Mouse (Mus musculus) midbrain, embryonic 15.5 days (tissue): ENCODE measurements around the gene Rapgef5. TPM values are rescaled to one million over a fixed set of nuclear protein-coding genes. Genes with fewer than 3 reads are reported as not detected.
"Not testable (repeated sequence)": the region's sequence is repeated elsewhere in the genome, so short reads cannot be mapped to it uniquely, and the experiment has no call there.

ENCODE experiments used
- ATAC-seq: fragments of 200-750 bp; cut with Nextera tagmentation; replicated peaks from 2 replicates; pipeline ENCODE4 v1.8.0; 2017; ENCODE audit warnings: moderate TSS enrichment
- H3K27ac ChIP-seq: fragments of 300-500 bp; sonication (generic); 2 replicates; pipeline ENCODE4 v1.5.1; 2015; ENCODE audit warnings: mild to moderate bottlenecking, inconsistent platforms
- H3K27me3 ChIP-seq: fragments of 300-500 bp; sonication (generic); replicated peaks from 2 replicates; pipeline ENCODE4 v1.6.1; 2015; ENCODE audit warnings: inconsistent platforms
- H3K36me3 ChIP-seq: fragments of 300-500 bp; sonication (generic); replicated peaks from 2 replicates; pipeline ENCODE4 v1.6.1; 2015; ENCODE audit warnings: inconsistent platforms
- H3K4me1 ChIP-seq: fragments of 300-500 bp; sonication (generic); 2 replicates; pipeline ENCODE4 v1.6.1; 2015; ENCODE audit warnings: inconsistent platforms
- H3K4me2 ChIP-seq: fragments of 300-500 bp; sonication (generic); 2 replicates; pipeline ENCODE4 v1.6.1; 2015; ENCODE audit warnings: inconsistent platforms, mild to moderate bottlenecking, moderate library complexity
- H3K4me3 ChIP-seq: fragments of 300-500 bp; sonication (generic); 2 replicates; pipeline ENCODE4 v1.5.1; 2015; ENCODE audit warnings: mild to moderate bottlenecking, inconsistent platforms
- H3K9ac ChIP-seq: fragments of 300-500 bp; sonication (generic); 2 replicates; pipeline ENCODE4 v1.6.1; 2015; ENCODE audit warnings: mild to moderate bottlenecking, inconsistent platforms
- H3K9me3 ChIP-seq: fragments of 300-500 bp; sonication (generic); 2 replicates; pipeline ENCODE4 v1.6.1; 2016; ENCODE audit warnings: inconsistent platforms
- WGBS: fragments of 180-500 bp; shearing (Covaris S2); methylation state at CpG from one replicate; pipeline ENCODE4 v1.1.7; 2015; ENCODE audit warnings: mixed read lengths; 5-methylcytosine and 5-hydroxymethylcytosine counted together
- polyA plus RNA-seq: library from polyadenylated mRNA; unstranded; fragments of >200 nt; fragmentation: Nextera tagmentation; extraction: Ambion mirVana; gene quantifications from 2 replicates; pipeline ENCODE4 v1.2.1, GENCODE M21; 2015

Rapgef5 gene
- polyA plus RNA-seq, 1 experiment from 2014 or later = 46.3 TPM

- H3K4me3 ChIP-seq = no peak overlapping the region
- H3K27ac ChIP-seq = no peak overlapping the region
- ATAC-seq = no peak; the same call in 1 of the 2 replicates
- 0 out of 2 replicates have a peak, but pooled peaks cover 4% of the 10 kb centered on the region for H3K27me3 ChIP-seq
- WGBS = 7% methylated on average over 7 of the region's 7 CpGs
- peaks cover 9% of the 10 kb centered on the region; the same call in 1 of the 2 replicates for H3K4me1 ChIP-seq
- H3K9me3 ChIP-seq = no peaks in the 10 kb centered on the region
- H3K4me2 ChIP-seq = no peak overlapping the region
- H3K36me3 ChIP-seq = no peaks in the 10 kb centered on the region
- H3K9ac ChIP-seq = no peak overlapping the region
Measured at GRCm38 (mm10) chr12:117764839-117765238, 248.6 kb downstream of the Rapgef5 start.

- 0 out of 2 replicates have a peak, but pooled peaks have one; percentile 29 for ATAC-seq
- no peak overlapping the region for H3K9ac ChIP-seq
- H3K27ac ChIP-seq = no peak overlapping the region
- H3K36me3 ChIP-seq = no peaks in the 10 kb centered on the region
- no peak overlapping the region for H3K4me3 ChIP-seq
- H3K4me2 ChIP-seq = no peak overlapping the region
- 6% methylated on average over 5 of the region's 5 CpGs for WGBS
- no peaks in the 10 kb centered on the region for H3K9me3 ChIP-seq
- 0 out of 2 replicates have a peak, but pooled peaks cover 9% of the 10 kb centered on the region for H3K27me3 ChIP-seq
- no peaks in the 10 kb centered on the region for H3K4me1 ChIP-seq
Measured at GRCm38 (mm10) chr12:117769113-117769512, 252.8 kb downstream of the Rapgef5 start.

- Histone ChIP-seq H3K9ac (no peak overlapping the region), H3K27me3 (0 out of 2 replicates have a peak, but pooled peaks cover 9% of the 10 kb centered on the region), H3K4me3 (no peak overlapping the region), H3K27ac (no peak overlapping the region), H3K36me3 (no peaks in the 10 kb centered on the region), H3K4me2 (no peak overlapping the region), H3K9me3 (no peaks in the 10 kb centered on the region), H3K4me1 (no peaks in the 10 kb centered on the region)
- WGBS = 45% methylated on average over 2 of the region's 2 CpGs
- no peak for ATAC-seq
Measured at GRCm38 (mm10) chr12:117770211-117770610, 253.9 kb downstream of the Rapgef5 start.

- 0 out of 2 replicates have a peak, but pooled peaks cover 9% of the 10 kb centered on the region for H3K27me3 ChIP-seq
- H3K4me2 ChIP-seq = no peak overlapping the region
- H3K4me1 ChIP-seq = no peaks in the 10 kb centered on the region
- no peaks in the 10 kb centered on the region for H3K9me3 ChIP-seq
- ATAC-seq = no peak
- no peaks in the 10 kb centered on the region for H3K36me3 ChIP-seq
- no peak overlapping the region for H3K9ac ChIP-seq
- 86% methylated on average over 4 of the region's 4 CpGs for WGBS
- no peak overlapping the region for H3K4me3 ChIP-seq
- H3K27ac ChIP-seq = no peak overlapping the region
Measured at GRCm38 (mm10) chr12:117771156-117771555, 254.9 kb downstream of the Rapgef5 start.

GRCm38 (mm10) chr12:117772638-117773037 is 256.4 kb downstream of the Rapgef5 start:
- ATAC-seq = peak; percentile 51; the same call in 1 of the 2 replicates
- Histone ChIP-seq H3K4me1 (no peaks in the 10 kb centered on the region), H3K27ac (no peak overlapping the region), H3K27me3 (0 out of 2 replicates have a peak, but pooled peaks cover 9% of the 10 kb centered on the region), H3K9ac (no peak overlapping the region), H3K9me3 (no peaks in the 10 kb centered on the region), H3K36me3 (no peaks in the 10 kb centered on the region), H3K4me2 (no peak overlapping the region), H3K4me3 (no peak overlapping the region)
- WGBS = 3% methylated on average over 2 of the region's 2 CpGs

- H3K9ac ChIP-seq = no peak overlapping the region
- ATAC-seq = no peak
- H3K27ac ChIP-seq = no peak overlapping the region
- H3K4me2 ChIP-seq = no peak overlapping the region
- no peak overlapping the region for H3K4me3 ChIP-seq
- no peaks in the 10 kb centered on the region for H3K27me3 ChIP-seq
- WGBS = 64% methylated on average over 5 of the region's 5 CpGs
- H3K36me3 ChIP-seq = no peaks in the 10 kb centered on the region
- no peaks in the 10 kb centered on the region for H3K4me1 ChIP-seq
- no peaks in the 10 kb centered on the region for H3K9me3 ChIP-seq
Measured at GRCm38 (mm10) chr12:117776841-117777240, 260.6 kb downstream of the Rapgef5 start.

GRCm38 (mm10) chr12:117781360-117781759 is 265.1 kb downstream of the Rapgef5 start:
- WGBS = 29% methylated on average over 2 of the region's 2 CpGs
- H3K27me3 ChIP-seq = peaks cover 3% of the 10 kb centered on the region; the same call in 1 of the 2 replicates
- H3K4me3 ChIP-seq = no peak overlapping the region
- H3K27ac ChIP-seq = no peak overlapping the region
- no peak overlapping the region for H3K4me2 ChIP-seq
- no peaks in the 10 kb centered on the region for H3K36me3 ChIP-seq
- no peak for ATAC-seq
- H3K9me3 ChIP-seq = no peaks in the 10 kb centered on the region
- H3K4me1 ChIP-seq = no peaks in the 10 kb centered on the region
- H3K9ac ChIP-seq = no peak overlapping the region

GRCm38 (mm10) chr12:117783426-117783825 is 267.1 kb downstream of the Rapgef5 start:
- peaks cover 4% of the 10 kb centered on the region; the same call in 1 of the 2 replicates for H3K4me1 ChIP-seq
- no peaks in the 10 kb centered on the region for H3K9me3 ChIP-seq
- H3K9ac ChIP-seq = no peak overlapping the region
- H3K27me3 ChIP-seq = peaks cover 6% of the 10 kb centered on the region; the same call in 1 of the 2 replicates
- 20% methylated on average over 1 of the region's 1 CpGs for WGBS
- no peak overlapping the region for H3K4me3 ChIP-seq
- no peak for ATAC-seq
- H3K4me2 ChIP-seq = no peak overlapping the region
- H3K36me3 ChIP-seq = no peaks in the 10 kb centered on the region
- no peak overlapping the region for H3K27ac ChIP-seq

GRCm38 (mm10) chr12:117786621-117787020 is 270.3 kb downstream of the Rapgef5 start:
- Histone ChIP-seq H3K4me3 (no peak overlapping the region), H3K9ac (no peak overlapping the region), H3K9me3 (no peaks in the 10 kb centered on the region), H3K4me2 (no peak overlapping the region), H3K27ac (no peak overlapping the region), H3K4me1 (peaks cover 12% of the 10 kb centered on the region; the same call in 1 of the 2 replicates), H3K36me3 (no peaks in the 10 kb centered on the region), H3K27me3 (peaks cover 7% of the 10 kb centered on the region; the same call in 1 of the 2 replicates)
- no peak for ATAC-seq
- WGBS = 19% methylated on average over 6 of the region's 6 CpGs

- peak; percentile 48; the same call in 1 of the 2 replicates for ATAC-seq
Measured at GRCm38 (mm10) chr12:117788513-117789011, 272.3 kb downstream of the Rapgef5 start.

GRCm38 (mm10) chr12:117789017-117789416 is 272.7 kb downstream of the Rapgef5 start:
- Histone ChIP-seq H3K27ac (no peak overlapping the region), H3K9me3 (no peaks in the 10 kb centered on the region), H3K4me2 (peak overlapping the region; percentile 52; the same call in 1 of the 2 replicates), H3K36me3 (no peaks in the 10 kb centered on the region), H3K27me3 (0 out of 2 replicates have a peak, but pooled peaks cover 6% of the 10 kb centered on the region), H3K4me3 (no peak overlapping the region), H3K9ac (no peak overlapping the region), H3K4me1 (peaks cover 12% of the 10 kb centered on the region; the same call in 1 of the 2 replicates)
- ATAC-seq = no peak
- 12% methylated on average over 7 of the region's 7 CpGs for WGBS

More at GRCm38 (mm10) chr12:117788513-117789011, 272.3 kb downstream of the Rapgef5 start:
- Histone ChIP-seq H3K4me2 (peak overlapping the region; percentile 52), H3K27ac (no peak overlapping the region), H3K4me3 (peak overlapping the region; percentile 22), H3K9me3 (no peaks in the 10 kb centered on the region), H3K27me3 (0 out of 2 replicates have a peak, but pooled peaks cover 6% of the 10 kb centered on the region), H3K9ac (no peak overlapping the region), H3K36me3 (no peaks in the 10 kb centered on the region), H3K4me1 (peaks cover 12% of the 10 kb centered on the region; the same call in 1 of the 2 replicates)
- WGBS = 7% methylated on average over 24 of the region's 24 CpGs

GRCm38 (mm10) chr12:117795303-117795702 is 279.0 kb downstream of the Rapgef5 start:
- Histone ChIP-seq H3K36me3 (no peaks in the 10 kb centered on the region), H3K4me1 (no peaks in the 10 kb centered on the region), H3K9ac (no peak overlapping the region), H3K27me3 (0 out of 2 replicates have a peak, but pooled peaks cover 3% of the 10 kb centered on the region), H3K9me3 (no peaks in the 10 kb centered on the region), H3K27ac (no peak overlapping the region), H3K4me3 (no peak overlapping the region), H3K4me2 (no peak overlapping the region)
- ATAC-seq = 0 out of 2 replicates have a peak, but pooled peaks have one; percentile 60
- 57% methylated on average over 4 of the region's 4 CpGs for WGBS

GRCm38 (mm10) chr12:117803989-117804388 is 287.7 kb downstream of the Rapgef5 start, which contains the start of gene Cdca7l:
Gene Cdca7l (plus strand): TSS chr12:117804289.
- not testable (repeated sequence) for H3K4me3 ChIP-seq, H3K27ac ChIP-seq, H3K9me3 ChIP-seq, ATAC-seq, H3K4me2 ChIP-seq, H3K36me3 ChIP-seq, H3K9ac ChIP-seq
- Histone ChIP-seq H3K27me3 (peaks cover 13% of the 10 kb centered on the region), H3K4me1 (peaks cover 31% of the 10 kb centered on the region)
- 100% methylated on average over 2 of the region's 6 CpGs for WGBS
